Mouse (Mus musculus) urinary bladder, postnatal 36 days (tissue): ENCODE measurements around the gene Def8.
"Not testable (repeated sequence)": the region's sequence is repeated elsewhere in the genome, so short reads cannot be mapped to it uniquely, and the experiment has no call there.

Experiments used
- DNase-seq, 2 experiments: peaks; one replicate each; pipeline ENCODE4 v3.0.0; 2022; ENCODE audit warnings: low spot score in 2 of 2, mixed read lengths in 1 of 2

The Def8 gene

GRCm38 (mm10) chr8:123432381-123432780, 9.1 kb downstream of the Def8 start:
- DNase-seq = no peak

- DNase-seq = not testable (repeated sequence)
These were observed 10.1 kb downstream of the Def8 start for GRCm38 (mm10) chr8:123433241-123433974.

- DNase-seq = no peak
These were observed 18.5 kb downstream of the Def8 start for GRCm38 (mm10) chr8:123441788-123442187.

GRCm38 (mm10) chr8:123442351-123442750, 19.0 kb downstream of the Def8 start:
- no peak for DNase-seq

GRCm38 (mm10) chr8:123442871-123443575, 19.7 kb downstream of the Def8 start:
- peak; percentile 92 for DNase-seq

- no peak for DNase-seq
These were observed 20.2 kb downstream of the Def8 start for GRCm38 (mm10) chr8:123443576-123443921.

- DNase-seq = no peak
These were observed 20.8 kb downstream of the Def8 start for GRCm38 (mm10) chr8:123444131-123444530.

- DNase-seq = no peak
These were observed 22.7 kb downstream of the Def8 start for GRCm38 (mm10) chr8:123445981-123446380.

- DNase-seq = no peak
These were observed 23.5 kb downstream of the Def8 start for GRCm38 (mm10) chr8:123446799-123447198.

- no peak for DNase-seq
These were observed 27.5 kb downstream of the Def8 start for GRCm38 (mm10) chr8:123450783-123451182.

GRCm38 (mm10) chr8:123451747-123452146, 28.4 kb downstream of the Def8 start:
- not testable (repeated sequence) for DNase-seq

GRCm38 (mm10) chr8:123452149-123452548, 28.8 kb downstream of the Def8 start:
- no peak for DNase-seq

- DNase-seq = no peak
These were observed 30.0 kb downstream of the Def8 start for GRCm38 (mm10) chr8:123453291-123453690.

GRCm38 (mm10) chr8:123453951-123454350, 30.6 kb downstream of the Def8 start:
- DNase-seq = no peak

- no peak for DNase-seq
These were observed 31.2 kb downstream of the Def8 start for GRCm38 (mm10) chr8:123454559-123454958.

- DNase-seq = no peak
These were observed 40.3 kb downstream of the Def8 start for GRCm38 (mm10) chr8:123463651-123464050.

GRCm38 (mm10) chr8:123467476-123467875, 44.1 kb downstream of the Def8 start:
- no peak for DNase-seq

GRCm38 (mm10) chr8:123472991-123473390, 49.7 kb downstream of the Def8 start:
- not testable (repeated sequence) for DNase-seq

GRCm38 (mm10) chr8:123474549-123474948, 51.2 kb downstream of the Def8 start:
- DNase-seq = not testable (repeated sequence)

- peak in 1 of 2 experiments; percentile 3 for DNase-seq
These were observed 53.8 kb downstream of the Def8 start for GRCm38 (mm10) chr8:123476911-123477736.

- peak; percentile 91 to 92 for DNase-seq
These were observed 54.5 kb downstream of the Def8 start, which contains the start of gene Afg3l1 for GRCm38 (mm10) chr8:123477737-123478258. Afg3l1 (plus strand) TSS chr8:123477903.
